Mouse (Mus musculus) natural killer cell, adult 2 months (primary cell): ENCODE data around the gene Prepl.

Experiments used
- DNase-seq, 2 experiments: peaks; one replicate each; pipeline ENCODE4 v3.0.0; 2022; ENCODE audit warnings: low spot score in 2 of 2

Gene Prepl

DNA sequence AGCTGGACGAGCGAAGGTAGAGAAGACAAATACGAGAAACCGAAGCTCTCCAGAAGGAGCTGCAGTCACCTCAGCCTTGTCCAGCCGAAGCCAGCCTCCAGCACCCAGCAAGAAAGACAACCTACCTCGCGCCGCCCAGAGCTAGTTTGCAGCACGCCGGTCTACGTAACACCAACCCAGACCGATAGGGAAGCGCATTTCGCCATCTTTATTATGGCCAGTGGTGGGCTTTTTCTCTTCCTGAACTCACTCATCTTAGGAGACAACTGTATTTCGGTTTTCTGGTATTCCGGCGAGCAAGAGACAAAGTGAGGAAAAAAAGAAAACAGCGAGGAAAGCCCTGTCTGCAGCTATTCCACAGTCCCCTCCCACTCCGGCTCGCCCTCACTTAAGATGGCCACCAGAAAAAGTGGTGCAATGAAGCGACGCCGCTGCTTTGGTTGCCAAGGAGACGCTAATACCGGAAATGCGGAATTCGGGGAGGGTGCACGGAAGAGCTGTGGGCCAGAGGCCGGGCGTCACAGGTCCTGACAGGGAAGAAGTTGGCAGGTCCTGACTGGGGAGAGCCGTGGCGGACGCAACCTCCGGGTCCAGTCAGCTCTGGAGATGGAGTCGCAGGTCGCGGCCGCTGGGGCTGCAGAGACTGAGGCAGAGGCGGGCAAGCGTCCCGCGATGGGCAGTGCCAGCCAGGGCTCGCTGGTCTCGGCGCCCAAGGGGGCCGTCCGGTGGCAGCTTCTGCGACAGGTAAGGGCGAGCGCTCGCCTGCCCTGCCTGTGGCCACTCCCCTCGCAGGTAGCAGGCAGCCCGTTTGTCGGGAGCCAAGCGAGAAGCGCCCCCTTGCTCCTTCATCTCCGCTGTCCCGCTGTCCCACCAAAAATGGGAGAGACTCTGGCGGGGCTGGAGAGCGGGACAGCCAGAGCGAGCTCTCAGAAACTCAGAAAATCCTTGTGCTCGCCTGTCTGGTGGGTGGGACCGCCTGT is at the start of gene Prepl, which contains the start of gene Camkmt:
Prepl (minus strand) TSS at position 122 of the 980 bp plus-strand sequence.
Camkmt (plus strand) TSS at position 433 of the 980 bp plus-strand sequence.
- DNase-seq: peak; percentile 95

DNA sequence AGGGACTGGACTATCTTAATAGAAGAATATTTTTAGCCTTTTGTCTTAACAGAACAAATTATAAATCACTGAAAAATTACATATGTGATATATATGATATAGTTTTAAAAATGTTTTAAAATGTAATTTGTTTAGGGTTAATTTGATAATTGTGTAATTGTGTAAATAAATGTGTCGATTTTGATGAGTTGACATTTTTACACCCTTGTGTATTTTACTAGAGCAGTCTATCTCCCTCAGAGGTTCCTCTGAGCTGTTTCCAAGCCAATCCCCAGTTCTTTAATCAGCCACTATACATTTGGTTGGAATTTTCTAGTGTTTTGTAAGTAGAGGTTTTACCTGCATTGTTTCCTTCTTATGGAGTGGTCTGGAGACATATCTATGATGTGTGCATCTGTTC is 48.4 kb upstream of the Prepl start:
- DNase-seq: no peak

DNA sequence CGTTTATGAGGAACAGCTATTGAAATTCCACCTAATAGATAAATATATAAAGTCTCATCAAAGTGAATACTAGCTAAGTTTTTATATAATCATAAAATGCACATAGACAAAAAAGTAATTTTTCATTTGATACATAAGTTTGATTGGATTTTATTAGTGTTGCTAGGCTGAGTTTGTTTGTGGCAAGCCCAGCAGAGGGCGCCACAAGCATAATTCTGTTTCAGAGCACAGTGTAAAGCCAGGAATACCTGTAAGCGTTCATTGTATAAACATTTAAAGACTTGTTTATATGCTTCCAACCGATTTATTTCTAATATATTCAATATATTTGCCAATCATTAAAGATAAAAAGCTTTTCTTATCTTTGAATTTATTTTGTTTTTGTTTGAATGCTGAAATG is 26.6 kb upstream of the Prepl start:
- DNase-seq: peak in 1 of 2 experiments; percentile 22

DNA sequence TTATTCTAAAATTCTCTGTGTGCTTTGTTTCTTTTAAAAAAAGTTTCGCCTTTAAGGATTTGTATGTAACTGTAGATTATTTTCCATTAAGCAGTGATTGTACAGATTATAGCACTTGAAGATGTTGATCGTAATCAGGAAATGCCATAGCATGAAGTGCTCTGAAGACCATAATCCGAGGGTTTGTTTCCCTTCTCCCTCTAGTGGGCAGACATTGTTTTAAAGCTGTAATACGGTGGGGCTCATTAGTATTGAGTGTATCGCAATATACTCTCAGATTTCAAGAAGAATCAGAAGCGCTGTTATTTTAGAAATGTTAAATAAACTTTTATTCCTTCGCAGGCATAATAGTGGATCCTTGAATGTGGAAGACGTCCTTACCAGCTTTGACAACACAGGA is 23.4 kb upstream of the Prepl start:
- no peak for DNase-seq

DNA sequence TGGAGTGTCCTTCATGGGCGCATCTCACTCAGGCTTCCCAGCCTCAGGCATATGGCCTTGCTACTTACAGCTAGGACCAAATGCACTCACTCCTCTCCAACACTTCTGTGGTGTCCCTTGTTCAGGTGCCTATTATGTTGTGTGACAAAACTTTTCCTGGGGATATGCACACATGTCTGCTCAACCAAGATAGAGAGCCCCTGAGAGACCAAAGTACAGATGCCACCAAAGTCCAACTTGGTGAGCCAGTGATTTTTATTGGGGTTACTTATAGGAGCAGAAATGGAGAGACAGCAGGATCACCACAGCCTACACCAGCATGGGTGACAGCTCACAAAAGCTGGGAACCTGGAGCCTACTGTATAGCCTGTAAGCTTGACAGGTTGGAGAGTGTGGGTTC is 20.6 kb upstream of the Prepl start:
- no peak for DNase-seq

DNA sequence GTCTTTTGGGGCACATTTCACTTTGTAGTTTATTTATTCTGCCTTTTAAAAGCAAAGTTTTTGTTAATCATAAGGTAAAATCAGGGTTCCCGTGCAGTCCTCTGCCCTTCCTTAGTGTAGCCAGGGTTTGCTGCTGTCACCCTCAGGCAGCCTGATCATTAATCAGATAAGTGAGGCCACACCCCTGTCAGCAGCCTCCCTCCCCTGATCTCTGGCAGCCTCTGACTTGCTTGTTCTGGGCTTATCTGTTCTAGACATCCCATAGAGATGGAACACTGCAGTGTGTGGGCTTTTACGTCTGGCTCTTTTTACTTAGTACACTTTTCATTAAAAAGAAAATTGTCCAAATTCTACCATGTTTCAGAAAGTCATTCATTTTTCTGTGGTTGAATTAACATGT is 13.3 kb upstream of the Prepl start:
- DNase-seq: no peak

DNA sequence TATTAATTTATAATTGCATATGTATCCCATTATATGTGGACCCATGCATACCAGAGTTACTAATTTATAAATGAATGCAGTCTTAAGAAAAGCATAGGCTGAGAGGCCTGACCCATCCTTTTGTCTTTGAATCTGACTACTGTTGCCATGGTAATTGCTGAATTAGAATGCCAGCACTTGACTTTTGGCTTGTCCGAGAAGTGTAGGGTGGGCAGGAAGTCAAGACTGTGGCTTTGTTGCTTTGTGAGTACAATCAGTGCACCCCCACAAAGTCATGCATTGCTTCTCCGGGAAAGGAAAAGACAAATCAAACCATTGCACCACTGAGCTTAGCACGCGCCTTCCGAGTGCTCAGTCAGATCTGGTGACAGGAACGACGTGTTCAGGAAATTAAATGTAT is 11.7 kb upstream of the Prepl start:
- DNase-seq: no peak

DNA sequence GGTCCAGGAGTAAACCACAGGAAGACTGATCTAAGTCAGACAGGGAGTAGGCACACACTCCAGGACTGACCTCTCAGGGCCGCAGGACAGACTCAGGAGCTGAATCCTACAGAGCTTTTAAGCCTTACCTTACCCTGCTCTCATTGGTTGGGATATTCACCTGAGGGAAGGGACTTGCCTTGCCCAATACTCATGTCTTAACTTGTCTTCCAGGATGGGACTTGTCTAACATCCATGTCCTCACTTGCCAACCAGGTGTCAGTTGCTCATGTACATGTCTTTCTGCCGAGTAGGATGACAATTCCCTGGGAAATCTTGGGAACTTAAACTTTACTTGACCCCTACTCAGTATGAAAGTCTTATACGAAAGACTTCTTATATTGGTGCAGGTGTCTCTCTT is 10.2 kb upstream of the Prepl start:
- no peak for DNase-seq

DNA sequence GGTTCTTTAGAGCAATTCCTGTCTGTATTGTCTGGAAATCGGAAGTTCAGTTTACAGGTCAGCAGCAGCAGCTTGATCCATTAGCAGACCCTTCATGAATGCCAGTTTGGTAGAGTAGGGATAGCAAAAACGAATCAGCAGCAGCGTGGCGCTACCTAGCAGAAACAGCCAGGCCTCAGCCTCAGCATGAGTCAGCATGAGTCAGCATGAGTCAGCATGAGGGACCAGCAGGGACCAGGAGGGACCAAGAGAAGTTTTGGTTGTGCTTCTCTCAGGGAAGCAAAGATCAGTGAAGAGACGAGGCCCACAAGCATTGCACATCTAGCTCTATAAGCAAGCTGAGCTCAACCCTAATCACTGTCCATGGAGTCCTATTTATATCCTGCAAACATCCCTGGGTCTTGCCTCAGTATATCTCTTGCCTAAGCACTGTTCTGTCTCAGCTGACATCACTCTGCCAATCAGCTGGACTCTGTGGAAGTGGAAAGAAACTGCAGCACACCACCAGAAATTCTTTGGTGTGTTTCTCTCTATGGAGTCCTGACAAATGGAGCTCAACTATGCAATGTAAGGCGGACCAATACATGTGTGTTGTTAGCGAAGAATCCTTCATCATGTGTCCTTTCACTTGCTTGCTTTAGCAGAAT is 8.8 kb upstream of the Prepl start:
- no peak for DNase-seq

DNA sequence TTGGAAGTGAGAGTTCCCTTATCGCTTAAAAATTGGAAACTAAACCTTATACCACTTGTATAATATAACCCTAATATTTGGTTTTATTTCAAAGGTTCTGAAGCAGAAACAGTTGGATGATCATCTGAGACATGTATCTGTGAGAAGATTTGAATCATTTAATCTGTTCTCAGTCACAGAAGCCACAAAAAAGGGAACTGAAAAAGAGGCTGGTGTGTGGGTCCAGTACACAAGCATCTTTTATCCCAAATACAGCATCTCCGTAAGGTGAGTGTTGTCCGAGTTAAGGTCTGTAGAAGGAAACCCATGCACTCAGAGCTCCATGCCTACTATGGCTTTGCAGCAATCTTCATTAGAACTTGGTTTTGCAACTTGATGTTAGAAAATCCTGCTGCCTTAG is 6.4 kb upstream of the Prepl start:
- DNase-seq: no peak

DNA sequence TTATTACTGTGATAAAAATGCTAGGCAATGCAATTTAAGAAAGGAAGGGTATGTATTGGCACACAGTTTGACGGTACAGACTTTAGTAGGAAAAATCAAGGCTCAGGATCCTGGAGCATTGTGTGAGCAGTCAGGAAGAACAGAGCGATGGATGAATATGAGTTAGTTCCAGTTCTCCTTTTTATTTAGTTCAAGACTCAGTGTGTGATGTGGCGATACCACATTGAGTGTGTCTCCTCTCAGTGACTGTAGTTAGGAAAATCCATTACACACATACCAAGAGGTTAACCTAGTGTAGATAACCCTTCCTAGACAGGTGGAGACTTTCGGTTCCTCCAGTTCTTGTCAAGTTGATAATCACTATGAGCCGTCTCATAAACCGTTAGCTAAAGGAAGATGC is 1.7 kb upstream of the Prepl start:
- DNase-seq: no peak

DNA sequence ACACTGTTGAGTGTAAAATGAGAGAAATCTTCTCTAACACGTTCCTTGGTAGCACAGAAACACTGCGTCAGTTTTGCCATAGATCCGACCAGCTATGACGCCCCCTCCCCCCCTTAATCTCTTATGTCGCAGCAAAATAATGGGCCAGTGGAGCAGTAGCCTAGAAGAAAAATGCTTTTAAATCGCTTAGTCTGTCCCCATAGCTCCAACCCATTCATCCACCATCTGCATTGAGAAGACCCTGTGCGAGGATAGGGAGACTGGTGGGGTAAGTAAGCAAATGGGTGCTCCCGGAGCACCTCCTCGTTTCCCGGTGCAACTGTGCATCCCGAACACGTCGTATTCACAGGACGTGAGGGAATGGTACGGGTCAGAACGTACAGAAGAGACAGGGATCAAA is 420 bp downstream of the Prepl start:
- no peak for DNase-seq

DNA sequence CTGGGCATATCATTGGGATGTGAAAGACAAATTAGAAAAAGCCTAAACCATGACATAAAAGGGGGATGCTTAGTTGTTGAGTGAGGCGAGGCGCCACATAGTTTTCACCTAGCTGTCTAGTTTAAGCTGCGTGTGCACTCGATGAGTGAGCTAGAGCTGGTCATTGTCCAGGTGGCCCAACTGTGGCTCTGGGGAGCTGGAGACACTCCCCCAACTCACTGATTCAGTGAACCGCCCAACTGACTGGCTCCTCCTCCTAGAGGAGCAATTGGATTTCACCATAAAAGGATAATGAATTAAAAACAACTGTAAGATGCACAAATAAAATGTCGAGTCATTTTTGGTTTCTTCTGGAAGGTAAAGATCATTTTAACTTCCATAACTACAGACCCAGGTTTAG is 1.0 kb downstream of the Prepl start:
- DNase-seq: no peak

DNA sequence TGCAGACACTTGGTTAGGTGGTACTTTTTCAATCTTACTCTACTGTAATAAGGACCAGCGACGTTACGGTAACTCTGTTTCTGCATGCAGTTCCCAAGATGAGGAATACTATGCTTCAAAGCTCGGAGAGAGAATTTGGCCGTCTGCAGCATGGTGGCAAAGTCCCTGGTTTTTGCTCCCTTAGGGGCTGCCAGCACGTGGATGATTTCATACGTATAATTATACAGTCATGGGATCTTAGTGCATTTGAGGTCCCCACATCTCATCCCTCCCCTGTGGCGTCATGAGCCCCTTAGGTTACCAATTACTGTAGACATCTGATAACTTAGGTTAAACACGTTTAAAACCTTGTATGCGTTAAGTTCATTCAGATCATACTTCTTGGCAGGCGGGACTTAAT is 1.6 kb downstream of the Prepl start:
- no peak for DNase-seq

DNA sequence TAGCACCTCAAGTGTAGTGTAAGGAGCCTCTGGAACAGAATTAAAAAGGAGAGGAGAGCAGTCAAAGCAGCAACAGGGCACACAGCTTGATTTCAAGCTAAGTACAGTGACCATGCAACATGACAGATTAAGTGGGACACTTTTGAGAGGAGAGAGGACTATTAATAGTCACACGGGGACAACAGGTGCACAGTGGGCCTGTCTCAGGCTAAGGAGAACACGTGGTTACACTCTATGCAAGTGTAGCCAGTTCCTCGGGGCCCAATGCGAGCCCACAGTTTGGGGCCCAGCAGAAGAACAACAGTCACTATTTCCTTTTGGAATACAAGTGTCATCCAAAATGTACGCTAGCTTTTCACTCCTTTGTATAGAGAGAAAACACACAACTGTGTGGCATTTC is 2.5 kb downstream of the Prepl start:
- no peak for DNase-seq

DNA sequence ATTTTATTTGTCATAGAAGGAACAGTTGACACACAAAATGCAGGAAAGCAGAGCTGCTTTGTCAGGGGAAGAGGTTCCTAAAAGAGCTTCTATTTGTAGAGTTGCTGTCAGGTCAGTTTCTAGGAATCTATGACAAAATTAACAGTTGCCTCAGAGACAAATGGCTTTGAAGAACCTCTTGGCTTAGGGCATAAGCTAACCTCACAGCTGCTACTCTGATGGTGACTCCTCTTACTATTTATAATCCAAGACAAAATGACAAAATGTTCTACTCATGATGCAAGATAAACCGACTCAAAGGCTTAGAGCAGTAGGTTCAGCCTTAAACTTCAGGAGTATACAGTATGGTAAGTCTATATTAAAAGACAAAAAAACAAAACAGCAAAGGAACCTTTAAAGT is 3.5 kb downstream of the Prepl start:
- no peak for DNase-seq

DNA sequence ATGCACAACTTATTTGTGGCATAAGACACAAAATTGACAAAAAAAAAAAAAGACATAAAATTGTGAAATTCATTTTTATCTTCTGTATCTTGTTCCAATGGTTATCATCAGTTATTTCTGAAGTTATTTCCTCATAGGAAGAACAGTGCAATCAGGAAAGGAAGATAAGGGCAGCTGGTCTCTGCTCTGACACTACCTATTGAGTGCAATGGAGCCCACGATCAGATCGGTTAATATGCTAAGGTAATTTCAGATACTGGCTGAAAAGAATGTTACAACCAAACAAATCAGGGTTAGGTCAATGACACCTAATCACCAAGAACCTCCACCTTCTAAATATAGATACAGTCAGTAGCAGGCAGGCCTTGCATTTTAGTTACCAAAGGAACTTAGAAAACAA is 4.7 kb downstream of the Prepl start:
- DNase-seq: no peak

DNA sequence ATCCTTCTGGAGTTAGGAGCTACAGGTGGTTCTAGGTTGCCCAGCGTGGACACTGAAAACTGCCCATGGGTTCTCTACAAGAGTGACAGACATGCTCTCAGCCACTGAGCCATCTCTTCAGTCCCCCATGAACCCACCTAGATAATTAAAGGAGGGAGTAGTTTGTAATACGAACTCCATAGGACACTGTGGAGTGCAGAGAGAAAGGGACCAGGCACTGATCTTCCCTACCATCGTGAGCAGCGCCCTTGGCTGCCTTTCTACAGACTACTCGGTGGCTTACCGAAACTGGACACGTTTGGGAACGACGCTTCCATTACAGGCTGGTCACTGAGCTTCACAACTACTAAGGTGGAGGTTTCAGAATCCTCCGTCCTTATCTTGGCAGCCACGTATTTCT is 9.3 kb downstream of the Prepl start:
- DNase-seq: no peak

DNA sequence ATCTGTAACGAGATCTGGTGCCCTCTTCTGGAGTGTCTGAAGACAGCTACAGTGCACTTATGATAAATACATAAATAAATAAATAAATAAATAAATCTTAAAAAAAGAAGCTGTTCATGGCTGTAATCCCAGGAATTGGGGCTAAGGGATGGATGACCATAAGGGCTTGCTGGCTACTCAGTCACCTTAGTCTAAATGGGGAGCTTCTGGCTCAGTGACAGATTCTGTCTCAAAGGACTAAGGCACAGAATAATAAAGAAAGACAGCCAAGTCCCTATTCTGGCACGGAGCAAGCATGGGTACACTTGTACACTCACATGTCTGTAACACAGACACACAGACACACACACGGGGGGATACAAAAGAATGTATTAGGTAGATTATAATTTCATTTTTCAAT is 10.8 kb downstream of the Prepl start:
- DNase-seq: no peak

DNA sequence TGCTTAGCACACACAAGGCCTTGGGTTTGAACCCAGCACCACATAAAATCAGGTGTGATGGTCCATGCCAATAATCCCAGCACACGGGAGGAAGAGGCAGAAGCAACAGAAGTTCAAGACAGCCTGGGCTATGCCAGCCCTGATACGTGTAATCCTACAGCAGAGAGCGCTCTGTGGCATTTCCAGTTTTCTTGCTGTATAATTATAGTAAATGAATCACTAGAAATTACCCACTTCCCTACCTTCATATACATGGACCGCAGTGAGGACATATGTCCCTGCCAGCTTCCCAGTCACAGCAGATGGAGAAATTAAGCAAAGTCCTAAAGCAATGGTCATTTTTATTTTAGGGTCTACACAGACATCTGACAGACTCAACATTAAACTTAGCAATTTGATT is 16.0 kb downstream of the Prepl start:
- no peak for DNase-seq

DNA sequence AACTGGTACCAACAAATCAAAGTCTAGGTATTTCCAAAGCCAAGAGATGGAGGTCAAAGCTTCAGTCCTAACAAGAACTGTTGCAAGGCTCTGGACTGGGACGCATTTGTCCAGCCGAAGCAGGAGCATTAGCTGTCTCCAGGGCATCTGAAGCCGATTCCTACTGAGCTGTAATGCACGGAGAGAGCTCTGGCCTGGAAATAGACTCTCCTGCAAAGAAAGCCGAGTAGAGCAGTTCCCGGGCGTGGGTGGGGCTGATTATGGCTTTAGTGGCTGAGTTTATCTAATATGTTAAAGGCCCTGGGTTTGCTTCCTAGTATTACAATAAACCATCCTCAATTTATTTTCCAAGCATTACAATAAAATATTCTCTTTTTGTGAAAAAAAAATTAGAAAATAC is 16.8 kb downstream of the Prepl start:
- no peak for DNase-seq

DNA sequence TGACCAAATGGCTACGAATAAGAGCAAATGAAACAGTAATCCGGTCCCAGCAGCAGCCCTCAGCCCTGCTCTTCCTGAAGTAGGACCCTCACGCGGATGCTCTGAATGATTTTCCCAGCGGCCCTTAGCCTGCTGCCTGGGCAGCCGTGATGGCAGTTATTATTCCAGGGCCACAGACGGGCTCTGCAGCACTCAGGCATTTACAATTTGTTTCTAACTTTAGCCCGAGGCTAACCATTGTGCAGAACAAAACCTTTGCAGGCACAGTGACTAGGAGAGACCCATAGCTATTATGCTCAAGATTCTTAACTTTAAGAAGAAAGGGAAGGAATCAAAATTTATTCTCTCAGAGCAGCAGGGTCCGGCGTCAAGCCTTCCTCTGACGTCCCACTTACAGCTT is 17.7 kb downstream of the Prepl start:
- no peak for DNase-seq

DNA sequence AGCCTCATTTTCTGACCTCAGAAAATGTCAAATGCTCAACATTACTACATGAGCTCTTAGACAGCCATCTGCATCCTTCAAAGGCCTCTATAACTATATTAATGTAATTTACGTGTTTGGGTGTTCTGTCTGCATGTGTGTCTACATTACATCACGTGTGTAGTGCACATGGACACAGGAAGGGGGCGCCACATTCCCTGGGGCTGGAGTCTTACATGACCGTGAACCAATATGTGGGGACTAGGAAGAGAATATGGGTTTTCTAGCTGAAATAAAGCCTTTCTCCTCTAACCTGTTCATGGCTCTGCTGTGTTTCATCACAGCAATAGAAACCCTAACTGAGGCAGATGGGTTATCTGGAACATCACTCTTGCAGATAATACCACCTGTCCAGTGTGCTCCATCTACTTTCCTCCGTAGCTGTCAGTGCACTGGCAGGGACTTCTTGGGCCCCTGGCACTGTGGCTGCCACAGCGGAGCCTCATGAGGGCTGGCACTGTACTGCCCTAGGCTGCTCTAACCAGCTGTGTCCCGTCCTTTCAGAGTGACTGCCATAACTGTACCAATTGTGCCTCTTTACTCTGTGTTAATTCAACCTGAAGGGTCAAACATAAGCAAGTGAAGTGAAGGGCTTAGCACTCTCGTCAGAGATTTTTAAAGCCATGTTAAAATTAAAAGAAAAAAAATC is 18.8 kb downstream of the Prepl start:
- DNase-seq: no peak
